Mouse (Mus musculus): ENCODE results near the gene Hist2h2be.
"Not testable (repeated sequence)": the region's sequence is repeated elsewhere in the genome, so short reads cannot be mapped to it uniquely, and the experiment has no call there.

Gene Hist2h2be

DNA sequence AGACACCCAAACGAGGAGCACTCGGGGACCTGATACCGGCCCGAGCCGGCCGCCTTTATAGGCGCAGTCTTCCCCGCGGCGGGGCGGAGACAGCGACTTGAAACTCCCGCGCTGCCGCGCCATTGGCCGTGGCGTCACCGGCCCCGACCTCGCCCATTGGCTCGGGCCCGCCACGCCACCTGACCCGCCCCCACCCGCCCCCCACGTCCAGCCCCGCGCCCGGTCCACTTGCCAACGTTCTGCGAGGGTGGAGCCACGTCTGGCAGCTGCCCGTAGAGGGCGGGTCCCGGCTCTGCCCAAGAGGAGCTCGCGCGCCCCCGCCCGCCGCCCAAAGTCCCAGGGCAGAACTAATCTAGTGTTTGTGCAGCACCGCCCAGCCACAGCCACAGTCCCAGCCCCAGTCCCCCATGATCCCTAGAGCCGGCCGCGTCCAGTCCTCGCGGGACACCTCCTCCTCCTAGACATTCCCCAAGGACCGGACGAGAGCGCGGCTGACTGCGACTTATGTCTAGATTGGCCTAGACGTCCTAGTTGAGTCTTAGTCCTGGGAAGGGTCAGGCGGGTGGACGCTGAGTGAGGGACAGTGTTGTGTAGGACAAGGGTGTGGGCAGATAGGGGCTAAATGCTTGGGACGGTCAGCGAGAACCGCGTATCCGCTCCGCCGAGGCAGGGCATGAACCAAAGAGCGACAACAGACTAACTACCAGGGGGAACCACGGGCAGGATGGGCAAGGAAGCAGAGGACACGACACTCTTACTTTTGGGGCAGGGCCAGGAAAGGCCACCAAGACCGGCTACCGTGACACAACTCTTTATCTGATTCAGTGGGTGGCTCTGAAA is 18.3 kb downstream of the Hist2h2be start, which contains the start of gene Hist2h3c2:
Gene Hist2h3c2 (minus strand): TSS at position 174 of the 840 bp plus-strand sequence.
- DNase-seq (ENCODE audit: low spot score) = not testable (repeated sequence)

DNA sequence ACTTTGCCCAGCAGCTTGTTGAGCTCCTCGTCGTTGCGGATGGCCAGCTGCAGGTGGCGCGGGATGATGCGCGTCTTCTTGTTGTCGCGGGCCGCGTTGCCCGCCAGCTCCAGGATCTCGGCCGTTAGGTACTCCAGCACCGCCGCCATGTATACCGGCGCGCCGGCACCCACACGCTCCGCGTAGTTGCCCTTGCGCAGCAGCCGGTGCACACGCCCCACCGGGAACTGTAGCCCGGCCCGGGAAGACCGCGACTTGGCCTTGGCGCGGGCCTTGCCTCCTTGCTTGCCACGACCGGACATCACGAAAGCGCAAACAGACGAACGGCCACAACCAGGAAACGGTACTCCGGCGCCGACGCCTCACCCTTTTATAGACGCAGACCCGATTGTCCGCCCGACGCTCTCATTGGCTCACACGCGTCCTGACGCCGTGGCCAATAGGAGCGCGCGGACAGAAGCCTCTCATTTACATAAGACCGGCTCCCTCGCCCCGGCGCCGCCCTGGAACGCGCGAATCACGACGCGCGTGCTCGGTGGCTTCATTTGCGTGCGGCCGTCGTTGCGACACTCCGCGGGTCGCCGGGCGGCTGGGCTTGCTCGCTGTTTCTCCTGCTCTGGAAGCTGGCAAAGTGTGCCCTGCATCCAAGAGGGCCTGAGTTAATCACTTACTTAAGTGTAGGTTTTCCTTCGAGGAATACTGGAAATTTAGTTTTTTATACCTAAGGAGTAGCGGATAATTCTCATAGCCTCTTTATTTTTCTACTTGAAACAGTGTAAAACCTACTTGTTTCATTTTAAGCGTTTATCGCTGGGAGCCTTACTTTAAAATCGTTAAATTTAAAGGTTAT is 19.3 kb downstream of the Hist2h2be start, which contains the start of gene Hist2h2aa2:
Gene Hist2h2aa2 (minus strand): TSS at position 328 of the 850 bp plus-strand sequence.
- peak; percentile 60 for DNase-seq (ENCODE audit: low spot score)

DNA sequence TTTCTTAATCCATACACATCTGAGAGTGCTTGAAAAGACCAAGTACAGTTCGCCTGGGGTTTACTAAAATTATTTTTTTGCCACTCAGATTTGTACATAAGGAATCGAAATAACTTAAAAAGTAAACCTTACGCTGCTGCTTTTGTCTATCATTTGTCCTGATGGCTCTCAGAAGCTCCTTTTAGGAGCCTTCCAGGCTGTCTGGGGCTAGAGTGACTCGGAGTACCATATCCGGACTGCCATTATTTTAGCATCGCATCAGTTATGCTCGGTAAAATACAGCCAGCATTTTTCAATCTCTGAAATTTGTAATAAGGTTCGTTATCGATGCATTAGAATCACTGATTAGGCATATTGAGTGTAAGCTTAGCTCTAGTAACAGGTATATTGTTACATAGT is 19.9 kb downstream of the Hist2h2be start:
- DNase-seq (ENCODE audit: low spot score) = no peak

DNA sequence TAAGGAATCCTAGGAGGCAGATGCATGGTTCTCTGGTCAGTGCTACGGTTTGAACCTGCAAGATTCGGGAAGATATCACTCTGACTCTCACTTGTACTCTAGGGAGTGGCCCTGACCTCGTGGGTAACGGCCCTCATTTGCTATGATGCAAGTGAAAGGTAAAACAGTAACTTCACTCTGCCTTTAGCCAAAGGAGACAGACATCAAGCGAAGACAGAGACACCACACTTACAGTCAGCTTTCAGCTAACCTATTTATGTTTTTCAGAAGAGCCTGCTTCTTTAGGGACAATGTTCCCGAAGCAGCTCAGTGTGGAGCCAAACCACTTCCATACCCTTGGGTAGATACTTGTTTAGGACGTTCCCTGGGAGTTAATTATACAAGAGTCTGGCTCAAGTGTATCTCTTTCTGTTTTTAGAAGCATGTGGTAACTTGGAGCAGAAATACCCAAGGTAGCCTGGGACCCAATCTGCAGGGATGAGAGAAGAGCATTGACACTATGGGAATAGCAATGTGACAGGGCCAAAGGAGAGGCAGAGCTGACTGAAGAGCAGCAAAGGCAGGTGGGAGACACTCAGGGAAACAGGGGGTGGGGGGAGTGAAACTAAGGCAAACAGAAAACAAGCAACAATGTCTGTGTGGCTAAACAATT is 23.1 kb downstream of the Hist2h2be start:
- peak; percentile 61 for DNase-seq (ENCODE audit: low spot score)

DNA sequence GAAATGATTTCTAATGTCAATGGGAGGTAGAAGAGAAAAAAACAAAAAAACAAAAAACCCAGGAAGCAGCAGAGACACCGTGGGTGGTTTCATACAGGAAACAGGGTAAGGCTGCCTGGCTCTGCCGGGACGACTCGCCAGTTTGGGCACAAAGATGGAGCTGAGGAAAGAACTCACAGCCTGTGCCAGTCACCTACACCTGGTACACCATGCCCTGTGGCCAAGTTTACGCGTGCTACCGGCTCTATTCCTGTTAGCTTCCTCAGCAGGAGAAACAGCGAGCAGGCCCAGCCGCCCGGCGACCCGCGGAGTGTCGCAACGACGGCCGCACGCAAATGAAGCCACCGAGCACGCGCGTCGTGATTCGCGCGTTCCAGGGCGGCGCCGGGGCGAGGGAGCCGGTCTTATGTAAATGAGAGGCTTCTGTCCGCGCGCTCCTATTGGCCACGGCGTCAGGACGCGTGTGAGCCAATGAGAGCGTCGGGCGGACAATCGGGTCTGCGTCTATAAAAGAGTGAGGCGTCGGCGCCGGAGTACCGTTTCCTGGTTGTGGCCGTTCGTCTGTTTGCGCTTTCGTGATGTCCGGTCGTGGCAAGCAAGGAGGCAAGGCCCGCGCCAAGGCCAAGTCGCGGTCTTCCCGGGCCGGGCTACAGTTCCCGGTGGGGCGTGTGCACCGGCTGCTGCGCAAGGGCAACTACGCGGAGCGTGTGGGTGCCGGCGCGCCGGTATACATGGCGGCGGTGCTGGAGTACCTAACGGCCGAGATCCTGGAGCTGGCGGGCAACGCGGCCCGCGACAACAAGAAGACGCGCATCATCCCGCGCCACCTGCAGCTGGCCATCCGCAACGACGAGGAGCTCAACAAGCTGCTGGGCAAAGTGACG is 24.3 kb downstream of the Hist2h2be start, which contains the start of gene Hist2h2aa1:
Gene Hist2h2aa1 (plus strand): TSS at position 495 of the 884 bp plus-strand sequence.
- peak; percentile 79 for DNase-seq (ENCODE audit: low spot score)

DNA sequence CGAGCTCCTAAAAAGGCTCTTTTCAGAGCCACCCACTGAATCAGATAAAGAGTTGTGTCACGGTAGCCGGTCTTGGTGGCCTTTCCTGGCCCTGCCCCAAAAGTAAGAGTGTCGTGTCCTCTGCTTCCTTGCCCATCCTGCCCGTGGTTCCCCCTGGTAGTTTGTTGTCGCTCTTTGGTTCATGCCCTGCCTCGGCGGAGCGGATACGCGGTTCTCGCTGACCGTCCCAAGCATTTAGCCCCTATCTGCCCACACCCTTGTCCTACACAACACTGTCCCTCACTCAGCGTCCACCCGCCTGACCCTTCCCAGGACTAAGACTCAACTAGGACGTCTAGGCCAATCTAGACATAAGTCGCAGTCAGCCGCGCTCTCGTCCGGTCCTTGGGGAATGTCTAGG is 25.1 kb downstream of the Hist2h2be start:
- not testable (repeated sequence) for DNase-seq (ENCODE audit: low spot score)

DNA sequence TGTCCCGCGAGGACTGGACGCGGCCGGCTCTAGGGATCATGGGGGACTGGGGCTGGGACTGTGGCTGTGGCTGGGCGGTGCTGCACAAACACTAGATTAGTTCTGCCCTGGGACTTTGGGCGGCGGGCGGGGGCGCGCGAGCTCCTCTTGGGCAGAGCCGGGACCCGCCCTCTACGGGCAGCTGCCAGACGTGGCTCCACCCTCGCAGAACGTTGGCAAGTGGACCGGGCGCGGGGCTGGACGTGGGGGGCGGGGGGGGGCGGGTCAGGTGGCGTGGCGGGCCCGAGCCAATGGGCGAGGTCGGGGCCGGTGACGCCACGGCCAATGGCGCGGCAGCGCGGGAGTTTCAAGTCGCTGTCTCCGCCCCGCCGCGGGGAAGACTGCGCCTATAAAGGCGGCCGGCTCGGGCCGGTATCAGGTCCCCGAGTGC is 25.5 kb downstream of the Hist2h2be start, which contains the start of gene Hist2h3c1:
Gene Hist2h3c1 (plus strand): TSS at position 259 of the 430 bp plus-strand sequence.
- DNase-seq (ENCODE audit: low spot score) = not testable (repeated sequence)

GRCm38 (mm10) chr3:96247356-96248140 is 26.6 kb downstream of the Hist2h2be start:
- peak; percentile 26 for DNase-seq (ENCODE audit: low spot score)

DNA sequence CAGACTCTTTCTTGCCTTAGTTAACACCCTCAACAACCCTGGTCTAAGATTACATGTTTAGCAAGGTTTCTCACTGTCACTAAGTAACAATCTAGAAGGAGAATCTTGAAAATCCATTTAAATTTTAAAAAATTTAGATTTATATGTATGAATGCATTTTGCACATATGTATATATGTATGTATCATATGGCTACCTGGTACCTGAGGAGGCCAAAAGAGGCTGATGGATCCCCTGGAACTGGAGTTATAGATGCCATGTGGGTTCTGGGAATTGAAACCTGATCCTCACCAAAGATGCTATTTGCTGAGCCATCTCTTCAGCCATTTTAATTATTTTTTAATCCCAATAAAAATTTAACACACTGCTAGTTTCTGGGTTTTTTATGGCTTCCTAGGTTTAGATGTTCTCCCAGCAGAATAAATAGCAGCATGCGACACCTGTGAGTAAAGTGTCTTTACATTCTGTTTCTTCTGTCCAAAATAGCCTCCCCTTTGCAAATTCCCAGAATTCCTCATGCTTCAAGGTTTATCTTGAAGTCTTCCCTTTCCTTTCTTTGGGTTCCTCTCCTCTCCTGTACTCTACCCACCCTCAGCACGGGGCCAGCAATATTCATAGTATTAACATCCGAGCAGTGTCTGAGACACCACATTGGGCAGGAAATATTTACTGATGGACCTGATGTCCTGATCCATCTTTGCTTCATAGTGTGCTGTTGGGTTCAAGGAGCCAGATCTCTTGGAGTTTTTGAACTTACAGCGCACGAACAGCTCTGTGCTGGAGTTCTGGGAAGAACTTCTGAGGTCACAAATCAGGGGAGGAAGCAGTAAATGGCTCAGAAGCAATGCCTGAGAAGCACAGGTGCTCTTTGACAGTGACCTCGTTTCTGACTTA is 27.5 kb downstream of the Hist2h2be start:
- DNase-seq (ENCODE audit: low spot score) = no peak

DNA sequence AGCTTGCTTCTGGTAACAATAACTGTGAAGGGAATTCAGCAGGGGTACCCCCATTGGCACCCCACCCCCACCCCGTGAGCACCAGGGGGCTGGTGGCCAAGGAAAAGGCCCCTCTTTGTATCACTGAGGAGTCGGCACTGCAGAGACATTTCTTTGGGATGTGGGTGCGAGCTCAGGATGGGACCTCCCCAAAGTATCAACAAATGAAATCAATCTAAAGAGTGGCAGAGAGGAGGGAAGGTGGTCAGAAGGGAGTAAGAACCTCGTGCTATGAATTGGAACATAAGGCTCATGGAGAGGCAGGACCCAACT is 28.1 kb downstream of the Hist2h2be start:
- DNase-seq (ENCODE audit: low spot score) = no peak

DNA sequence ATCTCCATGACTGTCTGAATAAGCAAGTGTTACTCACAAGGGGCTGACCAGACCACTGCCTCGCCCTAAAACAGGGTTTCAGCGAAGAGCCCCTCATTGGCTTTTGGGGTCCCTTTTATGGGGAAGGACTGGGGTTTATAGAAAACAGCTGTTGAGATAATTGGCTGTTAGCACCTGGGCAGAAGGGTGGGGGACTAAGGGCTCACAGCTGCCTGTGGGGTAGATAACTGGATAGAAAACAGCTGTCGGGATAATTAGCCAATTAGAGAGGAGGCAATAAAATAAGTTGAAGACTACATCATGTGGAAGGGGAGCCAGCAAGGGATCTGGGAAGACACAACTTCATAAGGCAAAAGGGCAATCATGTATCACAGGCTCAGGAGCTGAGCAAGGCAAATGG is 30.0 kb downstream of the Hist2h2be start:
- peak; percentile 55 for DNase-seq (ENCODE audit: low spot score)

GRCm38 (mm10) chr3:96251787-96252186 is 30.9 kb downstream of the Hist2h2be start:
- no peak for DNase-seq (ENCODE audit: low spot score)

DNA sequence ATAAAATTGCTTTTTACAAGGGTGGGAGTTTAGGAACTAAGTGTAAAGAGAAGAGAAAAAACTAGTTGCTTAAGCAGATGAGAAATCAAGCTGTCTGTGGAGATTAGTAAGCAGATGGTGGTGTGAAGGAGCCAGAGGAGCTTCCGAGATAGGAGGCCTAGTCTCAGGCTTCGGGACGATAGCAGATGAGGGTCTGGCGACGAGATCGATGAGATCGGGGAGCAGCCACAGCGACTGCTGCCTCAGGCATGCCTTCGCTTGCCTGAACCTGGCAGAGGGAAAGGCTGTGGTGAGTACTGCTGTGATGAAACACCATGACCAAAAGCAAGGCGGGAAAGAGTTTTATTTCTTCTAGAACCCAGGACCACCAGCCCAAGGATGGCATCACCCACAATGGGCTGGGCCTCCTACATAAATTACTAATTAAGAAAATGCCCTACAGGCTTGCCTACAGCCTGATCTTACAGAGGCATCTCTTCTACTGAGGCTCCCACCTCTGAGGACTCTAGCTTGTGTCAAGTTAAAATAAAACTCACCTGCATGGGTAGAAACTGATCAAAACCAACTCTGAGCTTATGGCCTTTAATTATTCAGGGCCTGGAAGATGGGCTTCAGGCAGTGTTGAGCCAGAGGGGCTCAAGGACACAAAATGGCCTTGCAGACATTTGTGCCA is 33.9 kb downstream of the Hist2h2be start:
- DNase-seq (ENCODE audit: low spot score) = no peak

GRCm38 (mm10) chr3:96255926-96256593 is 35.1 kb downstream of the Hist2h2be start:
- DNase-seq (ENCODE audit: low spot score) = no peak

DNA sequence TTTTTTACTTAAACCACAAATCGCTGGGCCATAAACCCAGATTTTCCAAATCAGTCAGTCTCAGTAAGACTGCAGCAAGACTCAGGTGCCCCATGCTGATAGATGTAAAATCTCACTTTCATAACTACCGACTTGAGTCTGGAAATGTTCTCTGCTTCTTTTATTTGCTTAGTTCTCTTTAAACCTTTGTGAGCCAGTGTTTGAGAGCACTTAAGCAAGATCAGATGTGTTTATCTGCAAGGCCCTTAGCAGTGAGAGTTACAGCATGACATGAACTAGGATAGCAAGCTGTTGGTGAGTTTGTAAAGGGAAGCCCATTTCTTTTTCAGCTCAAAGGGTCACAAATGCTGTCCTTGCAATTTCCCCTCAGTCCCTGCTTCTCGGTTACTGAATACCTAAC is 36.3 kb downstream of the Hist2h2be start:
- no peak for DNase-seq (ENCODE audit: low spot score)

GRCm38 (mm10) chr3:96260220-96260619 is 39.3 kb downstream of the Hist2h2be start:
- DNase-seq (ENCODE audit: low spot score) = no peak

DNA sequence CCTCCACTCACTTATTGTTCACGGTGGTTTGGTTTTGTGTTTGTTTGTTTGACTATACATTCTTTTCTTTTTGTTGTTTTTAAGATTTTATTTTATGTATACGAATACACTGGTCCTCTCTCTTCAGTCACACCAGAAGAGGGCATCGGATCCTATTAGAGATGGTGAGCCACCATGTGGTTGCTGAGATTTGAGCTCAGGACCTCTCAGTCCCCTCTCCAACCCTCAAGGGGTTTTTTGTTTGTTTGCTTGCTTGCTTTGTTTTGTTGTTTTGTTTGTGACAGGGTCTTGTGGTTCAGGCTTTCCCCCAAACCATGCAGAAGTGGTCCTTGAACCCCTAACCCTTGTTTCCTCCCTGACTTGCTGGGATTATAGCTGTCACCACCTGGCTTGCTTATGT is 40.7 kb downstream of the Hist2h2be start:
- DNase-seq (ENCODE audit: low spot score) = peak; percentile 31

Measured in MN1 (cell line).